Mouse (Mus musculus) urinary bladder, postnatal 4 days (tissue): ENCODE results near the gene Sugct.
A peak's percentile ranks its signal among the peaks of the same experiment; 100 is the strongest.

ENCODE experiments used
- DNase-seq, 2 experiments: peaks; one replicate each; pipeline ENCODE4 v3.0.0; 2021 to 2022; ENCODE audit warnings: low spot score in 2 of 2

The Sugct gene

DNA sequence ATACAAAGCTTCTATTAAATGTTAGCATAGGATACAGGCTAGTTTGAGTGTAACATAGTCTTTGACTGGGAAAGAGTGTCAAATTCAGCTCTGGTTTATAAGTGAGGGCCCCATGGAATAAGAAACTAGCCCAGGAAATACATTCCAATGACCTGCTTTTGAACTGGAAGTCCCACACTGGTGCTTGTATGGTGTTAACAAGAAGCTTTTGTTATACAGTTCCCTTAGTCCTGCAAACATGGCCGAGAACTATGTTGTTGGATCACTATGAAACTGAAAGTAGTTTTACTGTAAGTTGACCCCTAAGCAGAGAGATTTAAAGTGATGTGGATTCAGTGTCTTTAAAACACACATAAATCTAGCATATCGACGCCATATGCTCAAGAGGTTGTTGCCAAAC is 657.5 kb downstream of the Sugct start:
- DNase-seq = no peak

DNA sequence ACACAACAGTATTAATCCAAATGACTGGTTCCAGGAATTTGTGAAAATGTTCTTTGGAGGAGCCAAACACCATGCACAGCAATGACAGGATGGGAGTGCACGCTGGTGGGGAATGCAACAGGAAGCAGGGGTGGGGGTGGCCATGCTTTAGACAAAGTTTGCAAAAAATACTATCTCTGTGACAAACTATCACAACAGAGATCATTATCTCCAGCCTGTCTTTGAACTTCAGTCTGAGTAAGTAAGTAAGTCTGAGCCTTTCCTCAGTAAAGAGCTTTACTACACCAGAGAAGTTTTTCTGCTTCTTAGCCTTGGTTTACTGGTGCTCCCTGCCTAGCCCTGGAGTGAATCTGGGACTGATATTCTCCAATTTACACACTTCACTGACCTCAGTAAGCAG is 664.6 kb downstream of the Sugct start:
- DNase-seq = no peak

DNA sequence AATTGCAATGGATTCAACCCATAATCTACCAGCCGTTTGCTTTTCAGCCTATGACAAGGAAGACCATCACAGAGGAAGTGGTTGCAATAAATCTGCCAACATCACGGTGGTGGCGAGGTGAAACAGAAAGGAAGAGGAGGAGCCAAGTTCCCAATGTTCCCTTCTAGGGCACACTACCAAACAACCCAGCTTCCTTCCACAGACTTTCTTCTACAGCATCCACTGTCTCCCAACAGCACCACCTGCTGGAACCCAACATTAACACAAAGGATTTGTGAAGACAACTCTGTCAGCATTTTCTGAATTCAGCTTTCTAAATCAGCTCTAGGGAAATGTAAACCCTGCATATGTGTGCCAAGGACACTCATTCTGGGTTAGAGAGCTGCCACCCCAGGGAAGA is 666.8 kb downstream of the Sugct start:
- peak; percentile 24 to 63 for DNase-seq

DNA sequence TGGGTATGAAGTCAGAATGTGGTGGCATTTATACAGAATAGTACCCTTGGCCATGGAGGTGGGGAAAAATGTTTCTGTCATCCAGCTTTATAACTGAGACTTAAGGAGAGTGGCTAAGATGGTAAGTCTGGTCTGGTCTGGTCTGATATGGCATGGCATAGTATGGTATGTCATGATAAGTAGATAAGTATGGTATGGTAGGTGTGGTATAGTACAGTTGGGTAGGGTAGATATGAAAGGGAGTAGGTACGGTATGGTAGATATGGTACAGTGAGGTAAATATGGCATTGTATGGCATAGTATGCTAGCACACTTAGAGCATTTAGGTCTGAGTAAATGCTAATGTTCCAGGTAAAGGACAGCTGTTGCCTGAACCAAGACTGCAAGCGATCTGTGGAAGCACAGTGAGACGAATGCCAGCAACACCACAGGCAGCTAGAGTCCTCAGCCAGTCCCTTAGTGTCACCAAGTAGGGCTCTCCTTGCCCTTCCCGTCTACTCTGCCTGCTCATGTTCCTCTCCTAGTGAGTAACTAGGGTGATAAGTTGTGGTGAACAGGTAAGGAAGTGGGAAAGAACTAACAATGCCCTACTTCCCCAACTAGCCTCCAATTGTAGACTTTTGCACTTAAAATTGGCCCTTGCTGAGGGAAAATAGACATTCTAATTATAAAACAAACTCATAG is 667.4 kb downstream of the Sugct start:
- DNase-seq = no peak

DNA sequence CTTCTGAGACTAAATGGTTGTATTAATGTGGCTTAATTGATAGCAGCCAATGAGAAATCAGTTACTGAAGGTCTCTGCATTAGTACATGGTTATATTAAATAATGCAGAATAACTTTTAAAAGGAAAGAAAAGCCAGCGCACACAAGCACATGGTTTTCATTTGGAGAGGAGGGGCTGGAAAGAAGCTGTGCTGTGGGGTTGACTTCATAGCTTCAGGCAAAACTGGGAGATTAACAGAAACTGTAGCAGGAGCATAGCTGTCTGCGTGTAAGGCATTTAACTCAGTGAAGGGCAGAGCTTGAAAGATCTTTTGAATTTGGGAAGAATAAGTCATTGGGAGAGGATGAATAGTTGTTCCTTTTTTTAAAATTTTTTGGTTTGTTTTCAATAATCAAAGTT is 668.4 kb downstream of the Sugct start:
- no peak for DNase-seq

DNA sequence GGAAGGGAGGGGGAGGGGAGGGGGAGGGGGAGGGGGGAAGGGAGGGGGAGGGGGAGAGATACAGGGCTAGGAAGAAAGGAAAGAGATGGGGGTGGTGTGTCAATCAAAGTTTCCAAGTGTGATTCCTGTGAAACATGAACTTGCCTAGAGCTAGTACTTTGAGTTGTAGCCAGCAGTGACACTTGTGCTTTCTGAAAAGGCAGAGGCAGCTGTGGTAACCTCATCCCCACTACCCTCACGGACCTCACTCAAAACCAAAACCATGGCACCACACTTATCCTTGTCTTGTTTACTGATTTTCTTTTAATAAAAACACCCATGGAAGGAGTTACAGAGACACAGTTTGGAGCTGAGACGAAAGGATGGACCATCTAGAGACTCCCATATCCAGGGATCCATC is 698.9 kb downstream of the Sugct start:
- no peak for DNase-seq

DNA sequence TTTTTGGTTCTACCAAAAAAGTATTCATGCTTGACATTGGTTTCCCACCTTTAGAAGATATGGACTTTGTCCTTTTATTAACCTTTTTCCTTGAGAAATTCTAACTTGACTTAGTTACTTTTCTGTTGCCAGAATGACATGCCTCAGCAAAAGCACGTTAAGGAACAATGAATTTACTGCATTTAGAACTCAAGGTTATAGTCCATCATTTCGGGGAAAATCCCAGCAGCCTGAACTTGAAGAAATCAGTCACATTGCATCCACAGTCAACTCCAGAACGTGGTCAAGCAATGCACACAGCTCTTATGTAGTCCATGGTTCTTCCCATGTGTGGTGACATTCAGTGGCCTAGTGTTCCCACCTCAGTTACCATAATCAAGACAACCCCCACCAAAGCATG is 700.0 kb downstream of the Sugct start:
- DNase-seq = no peak

DNA sequence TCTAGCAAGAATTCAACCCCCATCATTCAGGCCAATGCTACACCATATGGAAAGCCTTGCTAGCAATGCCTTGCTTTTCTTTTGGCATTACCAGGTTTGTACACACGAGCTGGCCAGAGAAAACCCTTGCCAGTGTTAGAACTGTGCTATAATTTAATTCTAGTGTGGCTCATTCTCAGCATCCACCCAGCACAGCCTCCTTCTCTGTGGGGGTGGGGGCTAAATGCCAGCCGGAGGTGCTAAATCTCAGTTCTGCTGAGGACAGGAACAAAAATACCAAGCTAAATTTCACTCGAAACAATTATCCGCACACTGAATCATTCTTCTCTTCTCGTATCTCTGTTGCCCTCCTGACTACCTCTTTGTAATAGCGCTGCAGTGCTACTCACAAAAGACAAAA is 717.6 kb downstream of the Sugct start:
- no peak for DNase-seq

DNA sequence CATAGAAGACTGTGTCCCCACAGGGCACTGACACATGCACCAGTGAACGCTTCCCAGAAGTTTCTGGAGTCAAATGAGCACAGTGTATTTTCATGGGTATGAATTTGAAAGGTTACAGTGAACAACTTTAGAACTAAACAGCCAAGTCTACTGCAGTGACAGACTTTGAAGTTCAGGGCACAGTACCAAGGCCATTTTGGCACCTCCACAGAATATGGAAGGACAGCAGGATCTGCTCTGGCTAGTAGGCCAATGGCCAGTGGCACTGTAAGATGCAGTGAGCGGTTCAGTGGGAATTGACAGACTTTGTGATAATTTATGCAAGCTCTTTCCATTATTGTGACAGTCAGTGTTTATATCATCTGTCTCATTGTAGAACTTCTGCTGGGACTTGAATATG is 724.1 kb downstream of the Sugct start:
- no peak for DNase-seq

DNA sequence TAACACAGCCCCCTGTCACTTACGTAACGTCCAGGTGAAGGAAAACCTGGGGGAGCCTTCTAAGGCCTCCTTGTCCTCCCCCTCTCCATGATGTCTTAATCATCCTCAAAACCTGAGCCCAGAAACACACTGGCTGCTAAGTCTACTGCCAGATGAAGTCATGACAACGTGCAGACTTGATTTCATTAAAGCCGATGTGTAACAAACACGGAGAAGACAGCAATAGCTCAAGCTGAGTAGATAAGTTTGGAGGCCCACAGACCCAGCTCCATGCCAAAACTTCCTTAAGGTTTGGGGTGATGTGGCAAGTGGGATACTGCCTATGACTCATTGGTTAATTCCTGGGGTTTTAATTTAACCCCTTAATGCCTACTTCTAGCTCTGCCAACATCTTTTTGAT is 726.4 kb downstream of the Sugct start:
- DNase-seq = no peak

DNA sequence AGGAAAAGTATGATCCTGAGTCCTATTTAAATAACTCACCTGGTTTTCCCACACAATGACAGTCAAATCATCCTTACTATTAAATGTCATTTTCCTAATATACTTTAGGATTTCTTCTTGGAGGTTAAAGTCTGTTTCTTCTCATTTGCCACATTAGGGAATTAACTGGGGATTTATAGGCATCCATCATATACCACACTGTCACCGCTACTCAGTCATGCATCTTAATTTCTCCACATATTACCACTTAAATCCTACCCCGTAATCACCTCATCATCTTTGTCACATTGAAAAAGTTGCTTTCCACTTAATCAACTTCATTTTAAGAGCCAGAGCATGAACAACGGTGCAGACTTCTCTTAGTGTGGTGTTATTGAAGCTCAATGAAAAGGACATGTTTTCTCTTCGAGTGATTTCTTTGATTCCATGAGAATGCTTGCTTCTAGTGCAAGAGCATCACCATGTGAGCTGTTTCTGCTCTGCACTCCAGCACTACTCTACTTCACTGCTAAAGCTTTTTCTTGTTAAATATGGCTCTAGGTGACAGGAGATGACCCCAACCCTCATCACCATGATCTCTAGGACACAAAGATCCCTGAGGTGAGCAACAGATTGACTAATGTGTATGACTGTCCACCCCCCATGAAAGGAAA is 730.4 kb downstream of the Sugct start:
- DNase-seq = no peak

DNA sequence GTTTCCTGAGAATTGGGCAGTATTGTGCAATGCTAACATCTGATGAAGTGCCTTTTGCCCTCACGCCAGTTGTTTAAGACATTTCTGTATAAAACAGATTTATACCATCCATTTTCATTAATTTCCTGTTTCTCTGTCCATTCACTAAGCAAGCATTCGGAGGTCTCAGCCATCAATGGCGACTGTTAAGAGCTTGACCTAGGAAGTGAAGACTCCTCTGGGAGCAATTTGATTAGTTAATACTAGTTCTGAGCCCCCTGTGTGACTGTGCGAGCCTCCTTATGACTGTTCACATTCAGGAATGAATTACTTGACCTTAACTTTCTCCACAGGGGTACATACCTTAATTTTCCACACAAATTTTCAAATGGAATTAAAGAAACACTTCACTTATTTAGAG is 743.3 kb downstream of the Sugct start:
- no peak for DNase-seq

DNA sequence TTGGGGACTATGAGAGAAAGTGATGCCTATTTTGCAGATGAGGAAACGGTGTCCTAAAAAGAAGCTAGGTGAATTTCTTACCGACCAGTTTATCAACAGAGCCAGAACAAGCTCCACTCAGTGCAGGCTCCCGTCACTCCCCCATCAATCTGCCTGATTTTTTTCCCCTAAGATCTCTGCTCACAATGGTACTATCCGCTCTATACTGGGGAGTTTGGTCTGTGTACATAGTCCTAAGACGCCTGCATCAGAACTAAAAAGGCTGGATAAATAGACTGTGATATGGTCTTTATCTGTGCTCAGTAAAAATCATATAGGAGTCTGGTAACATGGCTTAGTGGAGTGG is 755.9 kb downstream of the Sugct start:
- no peak for DNase-seq

DNA sequence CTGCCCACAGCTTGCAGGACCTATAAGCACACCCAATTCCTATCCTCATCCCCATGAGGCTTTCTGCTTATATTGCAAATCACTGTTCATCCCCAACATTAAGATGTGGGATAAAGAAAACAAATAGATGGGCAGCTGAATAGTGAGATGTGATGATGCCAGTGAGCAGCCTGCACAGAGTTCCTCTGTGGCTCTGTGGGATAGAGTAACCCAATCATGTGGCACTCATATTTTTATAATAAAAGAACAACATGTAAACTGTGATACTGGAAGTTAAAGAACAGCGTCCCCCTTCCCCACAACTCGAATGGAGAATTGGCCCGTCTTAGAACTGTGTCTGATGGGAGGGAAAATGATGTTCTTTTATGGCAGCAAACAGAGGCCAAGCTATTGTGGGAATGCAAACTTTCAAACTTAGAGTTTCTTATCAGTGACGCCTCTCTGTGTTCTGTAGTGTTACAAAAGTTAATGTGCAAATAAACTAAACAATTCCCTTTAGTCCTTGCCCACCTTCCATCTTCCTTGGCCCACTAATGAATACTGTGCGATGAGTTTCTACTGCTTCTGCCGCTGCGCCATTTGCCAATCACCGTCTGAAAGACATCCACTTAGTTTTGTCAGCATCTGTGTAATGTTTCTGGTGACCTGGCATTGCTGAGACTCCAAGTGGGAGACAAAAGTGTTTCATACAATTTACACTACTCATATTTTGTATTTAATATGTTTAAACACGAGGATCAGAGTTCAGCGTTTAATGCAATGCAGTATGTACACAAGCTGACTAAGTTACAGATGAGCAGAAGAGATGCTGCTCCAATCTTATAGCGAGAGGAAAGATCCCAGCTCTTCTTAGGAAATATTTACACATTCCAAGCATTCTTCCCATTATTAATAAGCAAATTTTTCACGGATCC is 756.5 kb downstream of the Sugct start:
- no peak for DNase-seq

DNA sequence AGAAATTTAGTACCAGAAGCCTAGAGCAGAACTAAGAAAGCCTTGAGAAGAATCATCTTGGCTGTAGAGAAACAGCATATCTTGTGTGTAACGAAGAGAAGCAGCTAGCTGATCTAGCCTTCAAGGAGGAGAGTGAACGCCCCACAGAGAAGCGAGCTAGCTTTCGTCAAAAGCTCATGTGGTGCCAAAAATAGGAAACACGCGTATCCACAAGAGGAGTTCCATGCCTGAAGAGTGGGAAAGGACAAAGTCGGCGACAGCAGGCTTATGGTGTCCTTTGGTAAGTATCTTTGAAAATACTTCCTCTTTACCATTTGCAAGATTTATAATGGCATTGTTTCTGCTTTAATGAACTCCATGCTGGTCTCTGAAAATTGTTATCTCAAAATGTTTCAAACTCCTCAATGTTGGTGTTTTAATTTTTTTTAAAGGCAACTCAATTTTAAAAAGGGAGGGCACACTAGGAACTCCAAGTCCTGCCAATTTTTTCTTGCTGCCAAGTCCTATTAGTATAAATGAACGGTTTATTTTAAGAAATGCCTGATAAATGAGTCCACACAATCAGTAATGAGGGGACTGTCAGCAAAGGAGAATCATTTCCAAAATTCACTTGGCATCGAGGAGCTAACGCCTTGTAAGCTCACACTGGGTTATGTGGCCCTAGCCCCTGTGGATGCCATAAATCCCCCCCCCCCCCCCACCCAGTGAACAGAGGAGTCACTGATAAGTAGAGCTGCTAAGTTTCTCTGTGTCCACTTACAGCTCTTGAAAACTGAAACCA is 757.7 kb downstream of the Sugct start:
- peak in 1 of 2 experiments; percentile 29 for DNase-seq

DNA sequence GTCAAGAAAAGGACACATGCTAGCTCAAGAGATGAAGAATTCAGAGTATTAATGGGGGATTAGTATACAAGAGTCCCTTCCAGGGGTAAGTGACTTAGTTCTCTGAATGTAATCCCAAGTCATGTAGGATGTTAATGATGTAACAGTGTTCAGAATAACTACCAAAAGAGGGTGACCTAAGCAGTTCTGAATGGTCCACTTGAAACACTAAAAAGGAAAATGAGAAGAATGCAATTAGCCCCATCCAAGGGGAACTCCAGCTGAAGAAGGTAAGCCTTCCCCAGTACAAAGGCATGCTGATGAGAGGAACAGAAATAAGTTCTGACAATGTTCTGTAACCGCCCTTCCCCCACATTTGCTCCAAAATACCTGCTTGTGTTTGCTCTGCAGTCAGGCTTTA is 760.3 kb downstream of the Sugct start:
- no peak for DNase-seq

DNA sequence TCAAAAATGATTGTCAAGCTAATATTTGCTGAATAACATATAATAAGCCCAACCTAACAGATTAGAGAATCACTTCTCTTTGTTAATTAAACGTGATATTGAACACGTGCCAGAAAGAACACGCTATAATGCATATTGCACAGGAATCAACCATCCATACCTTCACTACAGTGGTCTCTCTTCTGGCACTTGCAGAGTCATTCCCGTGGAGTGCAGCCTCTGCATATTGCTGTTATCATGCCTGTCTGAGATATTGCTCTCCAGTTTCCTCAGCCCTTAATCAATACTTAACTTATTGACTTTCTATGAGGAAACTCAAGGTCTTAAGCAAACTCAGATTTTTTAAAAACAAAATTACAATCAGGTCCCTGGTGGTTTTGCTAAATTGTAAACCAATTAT is 761.8 kb downstream of the Sugct start:
- no peak for DNase-seq

DNA sequence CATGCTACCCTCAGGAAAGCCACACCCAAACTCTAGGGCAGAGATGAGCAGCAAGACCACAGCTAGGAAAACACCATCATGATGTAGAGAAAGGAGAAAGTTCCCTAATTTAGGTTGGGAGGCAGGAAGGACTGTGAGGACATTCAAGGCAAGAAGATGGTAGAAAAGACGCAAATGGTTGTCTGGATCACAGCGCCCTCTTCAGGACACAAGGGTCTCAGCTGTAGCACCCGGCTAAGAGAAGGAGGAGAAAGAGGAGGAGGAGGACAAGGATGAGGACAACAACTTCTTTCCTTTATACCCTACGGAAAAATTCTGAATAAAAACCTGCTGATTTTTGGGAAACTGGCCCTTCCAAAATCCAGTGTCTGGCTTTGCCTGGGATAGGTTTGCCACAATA is 774.0 kb downstream of the Sugct start:
- DNase-seq = no peak

DNA sequence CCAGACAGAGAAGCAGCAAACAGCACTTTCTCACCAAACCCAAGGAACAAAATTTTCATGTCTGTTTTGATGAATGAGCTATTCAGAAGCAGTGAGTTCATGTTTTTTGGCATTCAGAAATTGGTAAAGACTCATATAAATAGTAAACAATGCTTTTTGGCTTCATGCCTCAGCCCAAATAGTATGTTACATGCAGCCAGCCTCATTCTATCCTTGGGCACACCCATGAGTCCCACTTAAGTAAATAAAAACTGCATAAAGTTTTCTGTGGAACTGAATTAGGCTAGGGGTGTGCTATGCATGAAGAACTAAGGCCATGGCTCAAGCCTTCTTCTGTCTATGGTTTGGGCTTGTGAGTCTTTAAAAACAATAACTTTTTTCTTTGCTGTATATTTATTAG is 779.7 kb downstream of the Sugct start:
- no peak for DNase-seq

DNA sequence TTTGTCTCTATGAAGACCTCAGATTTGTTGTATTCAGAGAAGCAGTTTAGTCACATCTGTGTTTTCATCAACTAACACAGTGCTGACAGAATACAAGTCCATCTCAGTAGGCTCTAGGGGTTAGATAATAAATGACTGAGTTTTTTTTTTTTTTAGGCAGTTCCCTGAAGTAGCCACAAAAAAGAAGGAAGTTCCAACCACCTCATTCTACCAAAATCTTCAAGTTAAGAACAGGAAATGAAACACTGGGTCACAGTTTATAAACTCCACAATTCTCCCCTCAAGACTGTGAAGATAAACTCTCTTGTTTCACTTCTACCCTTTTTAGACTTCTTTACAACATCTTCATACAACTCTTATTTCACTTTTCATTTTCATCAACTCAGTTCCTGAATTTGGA is 783.1 kb downstream of the Sugct start:
- DNase-seq = no peak

DNA sequence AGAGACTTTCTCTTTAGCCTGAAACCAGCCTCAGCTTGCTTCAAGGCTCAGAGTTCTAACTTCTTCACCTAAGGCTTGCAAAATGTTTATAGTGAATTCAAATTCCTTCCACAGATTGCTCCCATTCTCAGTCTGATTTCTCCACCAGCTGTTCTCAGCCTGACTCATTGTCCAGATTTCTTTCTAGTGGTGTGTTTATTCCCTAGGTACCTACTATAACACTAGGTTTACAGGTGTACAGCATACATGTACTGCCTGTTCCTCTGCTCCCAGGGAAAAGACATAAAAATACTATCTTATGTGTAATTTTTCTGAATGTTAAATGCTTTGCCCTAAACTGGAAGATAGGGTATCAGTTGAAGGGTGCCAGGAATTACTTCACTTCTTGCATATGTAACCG is 788.4 kb downstream of the Sugct start:
- no peak for DNase-seq

DNA sequence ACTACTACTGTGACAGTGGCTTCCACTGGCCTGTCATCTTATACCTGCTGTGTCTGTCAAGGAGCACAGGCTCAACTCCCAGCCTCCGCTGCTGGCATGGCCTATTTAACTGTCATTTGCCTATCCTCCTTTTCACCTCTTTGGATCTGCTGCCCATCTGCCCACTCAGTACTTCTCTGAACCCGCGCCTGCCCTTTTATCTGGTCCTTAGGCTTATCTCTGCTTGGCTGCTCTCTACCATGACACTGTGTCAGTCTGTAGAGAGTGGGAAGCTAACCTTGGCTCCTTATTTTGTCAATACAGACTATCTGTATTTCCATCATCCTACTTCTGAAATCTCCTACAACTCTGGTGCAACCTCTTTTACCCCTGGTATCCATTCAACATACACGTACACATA is 793.9 kb downstream of the Sugct start:
- no peak for DNase-seq
